Mouse (Mus musculus) bone marrow, adult 2 months (tissue): ENCODE data around the gene Styxl1. TPM values are rescaled to one million over a fixed set of nuclear protein-coding genes. Genes with fewer than 3 reads are reported as not detected.

Experiments used
- H3K27ac ChIP-seq: fragments of 200-500 bp; 2 replicates; pipeline ENCODE4 v1.5.1; 2012; ENCODE audit warnings: low read depth, mild to moderate bottlenecking, control low read depth, inconsistent platforms, low read length; ENCODE audit not compliant: control insufficient read depth, poor library complexity, insufficient read depth
- H3K4me1 ChIP-seq: fragments of 200-500 bp; 2 replicates; pipeline ENCODE4 v1.6.1; 2011; ENCODE audit warnings: low read length; ENCODE audit not compliant: control insufficient read depth, insufficient read depth
- H3K4me3 ChIP-seq: fragments of 200-500 bp; replicated peaks from 2 replicates; pipeline ENCODE3; 2011; ENCODE audit warnings: mild to moderate bottlenecking, low read depth, low read length, control low read depth; ENCODE audit not compliant: control insufficient read depth
- CTCF ChIP-seq: fragments of 200-500 bp; IDR thresholded peaks from 2 replicates; pipeline ENCODE4 v1.5.1; 2011; ENCODE audit warnings: low read length, control low read depth; ENCODE audit not compliant: control insufficient read depth, insufficient read depth
- POLR2A ChIP-seq: fragments of 200-500 bp; IDR thresholded peaks from 2 replicates; pipeline ENCODE4 v1.6.1; 2011; ENCODE audit warnings: low read depth, mild to moderate bottlenecking, control low read depth, low read length, borderline replicate concordance; ENCODE audit not compliant: control insufficient read depth
- WGBS: fragments of 180-500 bp; shearing (Covaris S2); methylation state at CpG from one replicate; pipeline ENCODE4 v1.1.7; 2018; 5-methylcytosine and 5-hydroxymethylcytosine counted together
- polyA plus RNA-seq: library from polyadenylated mRNA; stranded (reverse); fragments of >200 nt; gene quantifications from 2 replicates; pipeline ENCODE4 v1.2.4, GENCODE M21; 2011; ENCODE audit warnings: low replicate concordance; ENCODE audit not compliant: missing spikeins, insufficient read depth, insufficient read length

Styxl1 gene
- polyA plus RNA-seq, 1 experiment, result 2.3 TPM

- Histone ChIP-seq H3K4me1 (no peaks in the 10 kb centered on the region), H3K4me3 (no peak overlapping the region), H3K27ac (no peak overlapping the region)
- 96% methylated on average over 42 of the region's 42 CpGs for WGBS
- TF ChIP-seq POLR2A, result no peak
- no peak for TF ChIP-seq CTCF
These were observed 44.0 kb downstream of the Styxl1 start for GRCm38 (mm10) chr5:135734057-135734680.

GRCm38 (mm10) chr5:135733071-135733470, 45.1 kb downstream of the Styxl1 start:
- Histone ChIP-seq H3K27ac (no peak overlapping the region), H3K4me3 (no peak overlapping the region), H3K4me1 (no peaks in the 10 kb centered on the region)
- TF ChIP-seq CTCF (no peak), POLR2A (no peak)
- WGBS, result 77% methylated on average over 4 of the region's 4 CpGs

- WGBS, result 91% methylated on average over 16 of the region's 16 CpGs
- H3K4me3 ChIP-seq, result no peak overlapping the region
- H3K27ac ChIP-seq, result no peak overlapping the region
- no peaks in the 10 kb centered on the region for H3K4me1 ChIP-seq
- TF ChIP-seq CTCF, result no peak
- no peak for TF ChIP-seq POLR2A
These were observed 46.9 kb downstream of the Styxl1 start for GRCm38 (mm10) chr5:135731322-135731721.

GRCm38 (mm10) chr5:135730916-135731315, 47.3 kb downstream of the Styxl1 start:
- Histone ChIP-seq H3K4me1 (no peaks in the 10 kb centered on the region), H3K4me3 (no peak overlapping the region), H3K27ac (no peak overlapping the region)
- no peak for TF ChIP-seq POLR2A
- TF ChIP-seq CTCF, result no peak
- 86% methylated on average over 10 of the region's 10 CpGs for WGBS

GRCm38 (mm10) chr5:135730278-135730677, 47.9 kb downstream of the Styxl1 start:
- Histone ChIP-seq H3K27ac (no peak overlapping the region; the same call in 1 of the 2 replicates), H3K4me3 (no peak overlapping the region), H3K4me1 (no peaks in the 10 kb centered on the region)
- 87% methylated on average over 10 of the region's 10 CpGs for WGBS
- TF ChIP-seq CTCF, result no peak

- Histone ChIP-seq H3K27ac (no peak overlapping the region), H3K4me3 (no peak overlapping the region), H3K4me1 (no peaks in the 10 kb centered on the region)
- no peak for TF ChIP-seq CTCF
- no peak for TF ChIP-seq POLR2A
- WGBS, result 91% methylated on average over 13 of the region's 13 CpGs
These were observed 48.8 kb downstream of the Styxl1 start for GRCm38 (mm10) chr5:135729351-135729750.

- no peak for TF ChIP-seq POLR2A
- no peak for TF ChIP-seq CTCF
- 90% methylated on average over 13 of the region's 13 CpGs for WGBS
These were observed 49.8 kb downstream of the Styxl1 start for GRCm38 (mm10) chr5:135728361-135728760.

GRCm38 (mm10) chr5:135727871-135728270, 50.3 kb downstream of the Styxl1 start:
- no peak overlapping the region for H3K27ac ChIP-seq
- WGBS, result 85% methylated on average over 9 of the region's 9 CpGs

More at GRCm38 (mm10) chr5:135728361-135728760, 49.8 kb downstream of the Styxl1 start:
- Histone ChIP-seq H3K4me1 (no peaks in the 10 kb centered on the region), H3K4me3 (no peak overlapping the region), H3K27ac (no peak overlapping the region)

More at GRCm38 (mm10) chr5:135727871-135728270, 50.3 kb downstream of the Styxl1 start:
- H3K4me3 ChIP-seq, result no peak overlapping the region
- H3K4me1 ChIP-seq, result no peaks in the 10 kb centered on the region
- TF ChIP-seq CTCF (no peak), POLR2A (no peak)
